Mouse (Mus musculus) kidney, postnatal 0 days (tissue): Measurements from ENCODE around the gene E130114P18Rik. TPM values are rescaled to one million over a fixed set of nuclear protein-coding genes. Genes with fewer than 3 reads are reported as not detected.

ENCODE experiments used
- ATAC-seq: fragments of 200-750 bp; cut with Nextera tagmentation; replicated peaks from 2 replicates; pipeline ENCODE4 v1.8.0; 2017; ENCODE audit warnings: low read depth, moderate number of reproducible peaks, moderate TSS enrichment, moderate library complexity; ENCODE audit not compliant: low FRiP score
- DNase-seq: peaks from one replicate; pipeline ENCODE4 v3.0.0-alpha.2; 2016; ENCODE audit warnings: low spot score
- H3K27ac ChIP-seq: fragments of 300-500 bp; sonication (generic); 2 replicates; pipeline ENCODE4 v1.5.1; 2014; ENCODE audit warnings: mild to moderate bottlenecking
- H3K27me3 ChIP-seq: fragments of 300-500 bp; sonication (generic); 2 replicates; pipeline ENCODE4 v1.6.1; 2014; ENCODE audit warnings: low read length, mixed read lengths; ENCODE audit not compliant: insufficient read depth
- H3K36me3 ChIP-seq: fragments of 300-500 bp; sonication (generic); 2 replicates; pipeline ENCODE4 v1.6.1; 2014; ENCODE audit warnings: low read length, mixed read lengths; ENCODE audit not compliant: insufficient read depth
- H3K4me1 ChIP-seq: fragments of 300-500 bp; sonication (generic); replicated peaks from 2 replicates; pipeline ENCODE4 v1.6.1; 2014; ENCODE audit warnings: antibody characterized with exemption, low read length, mixed read lengths; ENCODE audit not compliant: insufficient read depth
- H3K4me2 ChIP-seq: fragments of 300-500 bp; sonication (generic); 2 replicates; pipeline ENCODE4 v1.6.1; 2014; ENCODE audit warnings: mild to moderate bottlenecking, low read length, moderate library complexity, mixed read lengths
- H3K4me3 ChIP-seq: fragments of 300-500 bp; sonication (generic); replicated peaks from 2 replicates; pipeline ENCODE4 v1.5.1; 2014; ENCODE audit warnings: low read depth, low read length
- H3K9ac ChIP-seq: fragments of 300-500 bp; sonication (generic); 2 replicates; pipeline ENCODE4 v1.6.1; 2014; ENCODE audit warnings: low read depth, low read length
- H3K9me3 ChIP-seq: fragments of 300-500 bp; sonication (generic); replicated peaks from 2 replicates; pipeline ENCODE4 v1.6.1; 2016; ENCODE audit warnings: low read length, inconsistent platforms, mixed read lengths
- CTCF ChIP-seq: IDR thresholded peaks from 2 replicates; pipeline ENCODE4 v1.5.1; 2016; ENCODE audit warnings: antibody characterized with exemption, low read depth, mild to moderate bottlenecking, moderate library complexity
- WGBS: fragments of 180-500 bp; shearing (Covaris S2); extraction: QIAGEN DNeasy Blood & Tissue Kit; methylation state at CpG from one replicate; pipeline ENCODE4 v1.1.7; 2014; 5-methylcytosine and 5-hydroxymethylcytosine counted together
- polyA plus RNA-seq: library from polyadenylated mRNA; unstranded; fragments of >200 nt; fragmentation: Nextera tagmentation; extraction: Ambion mirVana; gene quantifications from 2 replicates; pipeline ENCODE4 v1.2.1, GENCODE M21; 2015

E130114P18Rik gene
- polyA plus RNA-seq, 1 experiment from 2014 or later = 0.38 TPM

GRCm38 (mm10) chr4:97783073-97783879 lies 5.4 kb upstream of the E130114P18Rik start:
- H3K27ac ChIP-seq = no peak overlapping the region
- 0 out of 2 replicates have a peak, but pooled peaks cover 3% of the 10 kb centered on the region for H3K36me3 ChIP-seq
- TF ChIP-seq CTCF = no peak
- H3K4me2 ChIP-seq = no peak overlapping the region
- H3K4me1 ChIP-seq = no peaks in the 10 kb centered on the region
- no peak overlapping the region for H3K4me3 ChIP-seq
- 91% methylated on average over 26 of the region's 26 CpGs for WGBS
- H3K9me3 ChIP-seq = no peaks in the 10 kb centered on the region
- no peak overlapping the region for H3K9ac ChIP-seq
- no peaks in the 10 kb centered on the region; the same call in 1 of the 2 replicates for H3K27me3 ChIP-seq
- DNase-seq (no peak), ATAC-seq (no peak)

- WGBS = 97% methylated on average over 6 of the region's 6 CpGs
- no peak overlapping the region for H3K4me2 ChIP-seq
- H3K27ac ChIP-seq = no peak overlapping the region
- H3K4me3 ChIP-seq = no peak overlapping the region
- 0 out of 2 replicates have a peak, but pooled peaks cover 3% of the 10 kb centered on the region for H3K36me3 ChIP-seq
- no peaks in the 10 kb centered on the region; the same call in 1 of the 2 replicates for H3K27me3 ChIP-seq
- no peak for DNase-seq
- no peak overlapping the region for H3K9ac ChIP-seq
- ATAC-seq = no peak
- no peaks in the 10 kb centered on the region for H3K4me1 ChIP-seq
- no peak for TF ChIP-seq CTCF
- no peaks in the 10 kb centered on the region for H3K9me3 ChIP-seq
These were observed 4.6 kb upstream of the E130114P18Rik start for GRCm38 (mm10) chr4:97782497-97782896.

- Histone ChIP-seq H3K9ac (no peak overlapping the region), H3K4me3 (no peak overlapping the region), H3K9me3 (no peaks in the 10 kb centered on the region), H3K36me3 (0 out of 2 replicates have a peak, but pooled peaks cover 3% of the 10 kb centered on the region), H3K27ac (no peak overlapping the region), H3K27me3 (no peaks in the 10 kb centered on the region; the same call in 1 of the 2 replicates), H3K4me1 (no peaks in the 10 kb centered on the region), H3K4me2 (no peak overlapping the region)
- TF ChIP-seq CTCF = no peak
- 90% methylated on average over 3 of the region's 3 CpGs for WGBS
- ATAC-seq (no peak), DNase-seq (no peak)
These were observed 4.2 kb upstream of the E130114P18Rik start for GRCm38 (mm10) chr4:97782069-97782468.

- Histone ChIP-seq H3K9me3 (no peaks in the 10 kb centered on the region), H3K27me3 (no peaks in the 10 kb centered on the region; the same call in 1 of the 2 replicates), H3K4me3 (no peak overlapping the region), H3K4me2 (no peak overlapping the region), H3K36me3 (0 out of 2 replicates have a peak, but pooled peaks cover 3% of the 10 kb centered on the region), H3K9ac (no peak overlapping the region), H3K27ac (no peak overlapping the region), H3K4me1 (no peaks in the 10 kb centered on the region)
- ATAC-seq (no peak), DNase-seq (no peak)
- TF ChIP-seq CTCF = no peak
- WGBS = 72% methylated on average over 7 of the region's 7 CpGs
These were observed 3.0 kb upstream of the E130114P18Rik start for GRCm38 (mm10) chr4:97780666-97781435.

- ATAC-seq = no peak
- Histone ChIP-seq H3K4me3 (no peak overlapping the region), H3K4me1 (no peaks in the 10 kb centered on the region; the same call in 1 of the 2 replicates), H3K9me3 (no peaks in the 10 kb centered on the region), H3K27me3 (no peaks in the 10 kb centered on the region; the same call in 1 of the 2 replicates), H3K36me3 (0 out of 2 replicates have a peak, but pooled peaks cover 3% of the 10 kb centered on the region), H3K4me2 (peak overlapping the region; percentile 89), H3K9ac (no peak overlapping the region), H3K27ac (0 out of 2 replicates have a peak overlapping the region, but pooled peaks have one; percentile 10)
- no peak for TF ChIP-seq CTCF
- 38% methylated on average over 7 of the region's 7 CpGs for WGBS
- no peak for DNase-seq
These were observed 2.1 kb upstream of the E130114P18Rik start for GRCm38 (mm10) chr4:97780024-97780423.
